Mouse (Mus musculus): ENCODE data around the gene Birc3. TPM values are rescaled to one million over a fixed set of nuclear protein-coding genes. Genes with fewer than 3 reads are reported as not detected.
A peak's percentile ranks its signal among the peaks of the same experiment; 100 is the strongest.

The Birc3 gene
- polyA plus RNA-seq, 1 experiment from 2014 or later: 3.5 TPM

- under 1% methylated on average over 62 of the region's 68 CpGs for WGBS
- H3K4me1 ChIP-seq (replicated peaks; ENCODE audit: control insufficient read depth, insufficient read depth, low read length): no peaks in the 10 kb centered on the region
These were observed 35.8 kb downstream of the Birc3 start, which contains the start of gene Birc2 for GRCm38 (mm10) chr9:7836905-7837805. Birc2 (minus strand) TSS chr9:7837064.

GRCm38 (mm10) chr9:7836331-7836730 is 36.7 kb downstream of the Birc3 start:
- H3K9ac ChIP-seq (ENCODE audit: low read depth, low read length): peak overlapping the region; percentile 90
- 1% methylated on average over 16 of the region's 16 CpGs for WGBS

More at GRCm38 (mm10) chr9:7836905-7837805, 35.8 kb downstream of the Birc3 start, which contains the start of gene Birc2:
- peak; percentile 98 for ATAC-seq (ENCODE audit: low FRiP score)
- DNase-seq (ENCODE audit: low spot score): peak; percentile 98
- Histone ChIP-seq H3K9me3 (ENCODE audit: control insufficient read depth, low read length) (no peaks in the 10 kb centered on the region), H3K36me3 (ENCODE audit: control insufficient read depth, insufficient read depth, low read length) (no peaks in the 10 kb centered on the region), H3K27ac (ENCODE audit: low read depth, low read length) (peak within 1 kb of the TSS; percentile 98), H3K9ac (ENCODE audit: low read depth, low read length) (peak within 1 kb of the TSS; percentile 90), H3K27me3 (ENCODE audit: control insufficient read depth, insufficient read depth, low read length) (no peaks in the 10 kb centered on the region), H3K4me3 (ENCODE audit: low read depth, low read length) (peak within 1 kb of the TSS; percentile 63), H3K4me2 (replicated peaks; ENCODE audit: low read depth, low read length) (peak within 1 kb of the TSS; percentile 67)

DNA sequence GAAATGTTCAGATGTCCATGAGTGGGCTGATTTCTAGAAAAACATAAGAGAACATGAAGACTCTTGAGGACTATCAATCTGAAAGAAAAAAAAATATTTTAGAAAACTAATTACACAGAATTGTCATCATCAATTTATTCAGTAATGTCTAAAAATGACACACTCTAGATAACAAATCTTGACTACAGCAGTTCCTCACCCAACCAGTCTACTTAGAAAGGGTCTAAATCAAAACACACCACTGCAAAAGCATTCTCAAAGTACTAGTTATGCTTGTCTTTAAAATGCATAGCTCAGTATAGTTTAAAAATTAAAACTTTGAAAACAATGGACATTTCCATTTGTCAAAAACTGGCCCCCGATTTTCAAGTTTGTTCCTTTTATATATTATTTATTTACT is 37.7 kb downstream of the Birc3 start:
- WGBS: 86% methylated on average over 1 of the region's 1 CpGs
- Histone ChIP-seq H3K9ac (ENCODE audit: low read depth, low read length) (no peak overlapping the region), H3K4me1 (replicated peaks; ENCODE audit: control insufficient read depth, insufficient read depth, low read length) (no peaks in the 10 kb centered on the region), H3K27me3 (ENCODE audit: control insufficient read depth, insufficient read depth, low read length) (no peaks in the 10 kb centered on the region), H3K4me3 (ENCODE audit: low read depth, low read length) (no peak overlapping the region), H3K27ac (ENCODE audit: low read depth, low read length) (no peak overlapping the region), H3K36me3 (ENCODE audit: control insufficient read depth, insufficient read depth, low read length) (no peaks in the 10 kb centered on the region), H3K4me2 (replicated peaks; ENCODE audit: low read depth, low read length) (no peak overlapping the region), H3K9me3 (ENCODE audit: control insufficient read depth, low read length) (no peaks in the 10 kb centered on the region)
- ATAC-seq (ENCODE audit: low FRiP score): no peak
- no peak for DNase-seq (ENCODE audit: low spot score)

More at GRCm38 (mm10) chr9:7836331-7836730, 36.7 kb downstream of the Birc3 start:
- DNase-seq (ENCODE audit: low spot score) (peak; percentile 73), ATAC-seq (ENCODE audit: low FRiP score) (peak; percentile 58)
- Histone ChIP-seq H3K9me3 (ENCODE audit: control insufficient read depth, low read length) (no peaks in the 10 kb centered on the region), H3K4me2 (replicated peaks; ENCODE audit: low read depth, low read length) (peak overlapping the region; percentile 67), H3K36me3 (ENCODE audit: control insufficient read depth, insufficient read depth, low read length) (no peaks in the 10 kb centered on the region), H3K4me3 (ENCODE audit: low read depth, low read length) (peak overlapping the region; percentile 63), H3K27me3 (ENCODE audit: control insufficient read depth, insufficient read depth, low read length) (no peaks in the 10 kb centered on the region), H3K27ac (ENCODE audit: low read depth, low read length) (peak overlapping the region; percentile 98), H3K4me1 (replicated peaks; ENCODE audit: control insufficient read depth, insufficient read depth, low read length) (no peaks in the 10 kb centered on the region)

DNA sequence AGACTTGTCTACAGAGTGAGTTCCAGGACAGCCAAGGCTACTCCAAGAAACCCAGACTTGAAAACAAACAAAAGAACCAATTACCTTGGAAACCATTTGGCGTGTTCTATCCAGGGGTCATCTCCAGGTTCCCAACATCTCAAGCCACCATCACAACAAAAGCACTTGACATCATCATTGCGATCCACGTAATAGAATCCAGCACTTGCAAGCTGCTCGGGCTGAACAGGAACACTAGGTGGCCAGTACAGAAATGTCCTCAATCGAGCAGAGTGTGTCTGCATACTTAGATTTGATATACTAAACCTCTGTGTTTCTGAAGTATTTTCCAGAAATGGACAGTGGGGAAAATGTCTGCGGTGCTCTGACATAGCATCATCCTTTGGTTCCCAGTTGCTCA is 39.6 kb downstream of the Birc3 start:
- H3K4me3 ChIP-seq (ENCODE audit: low read depth, low read length): no peak overlapping the region
- 85% methylated on average over 6 of the region's 6 CpGs for WGBS
- H3K4me2 ChIP-seq (replicated peaks; ENCODE audit: low read depth, low read length): no peak overlapping the region
- no peak for ATAC-seq (ENCODE audit: low FRiP score)
- no peak overlapping the region for H3K9ac ChIP-seq (ENCODE audit: low read depth, low read length)
- H3K27me3 ChIP-seq (ENCODE audit: control insufficient read depth, insufficient read depth, low read length): no peaks in the 10 kb centered on the region
- no peaks in the 10 kb centered on the region for H3K36me3 ChIP-seq (ENCODE audit: control insufficient read depth, insufficient read depth, low read length)
- H3K27ac ChIP-seq (ENCODE audit: low read depth, low read length): no peak overlapping the region
- no peaks in the 10 kb centered on the region for H3K4me1 ChIP-seq (replicated peaks; ENCODE audit: control insufficient read depth, insufficient read depth, low read length)
- no peak for DNase-seq (ENCODE audit: low spot score)
- no peaks in the 10 kb centered on the region for H3K9me3 ChIP-seq (ENCODE audit: control insufficient read depth, low read length)

- no peak for ATAC-seq (ENCODE audit: low FRiP score)
- no peak for DNase-seq (ENCODE audit: low spot score)
- Histone ChIP-seq H3K4me2 (replicated peaks; ENCODE audit: low read depth, low read length) (no peak overlapping the region), H3K27me3 (ENCODE audit: control insufficient read depth, insufficient read depth, low read length) (no peaks in the 10 kb centered on the region), H3K9ac (ENCODE audit: low read depth, low read length) (no peak overlapping the region), H3K9me3 (ENCODE audit: control insufficient read depth, low read length) (no peaks in the 10 kb centered on the region), H3K36me3 (ENCODE audit: control insufficient read depth, insufficient read depth, low read length) (no peaks in the 10 kb centered on the region), H3K4me1 (replicated peaks; ENCODE audit: control insufficient read depth, insufficient read depth, low read length) (no peaks in the 10 kb centered on the region), H3K27ac (ENCODE audit: low read depth, low read length) (no peak overlapping the region), H3K4me3 (ENCODE audit: low read depth, low read length) (no peak overlapping the region)
- WGBS: 89% methylated on average over 9 of the region's 9 CpGs
These were observed 43.2 kb downstream of the Birc3 start for GRCm38 (mm10) chr9:7829531-7830528.

DNA sequence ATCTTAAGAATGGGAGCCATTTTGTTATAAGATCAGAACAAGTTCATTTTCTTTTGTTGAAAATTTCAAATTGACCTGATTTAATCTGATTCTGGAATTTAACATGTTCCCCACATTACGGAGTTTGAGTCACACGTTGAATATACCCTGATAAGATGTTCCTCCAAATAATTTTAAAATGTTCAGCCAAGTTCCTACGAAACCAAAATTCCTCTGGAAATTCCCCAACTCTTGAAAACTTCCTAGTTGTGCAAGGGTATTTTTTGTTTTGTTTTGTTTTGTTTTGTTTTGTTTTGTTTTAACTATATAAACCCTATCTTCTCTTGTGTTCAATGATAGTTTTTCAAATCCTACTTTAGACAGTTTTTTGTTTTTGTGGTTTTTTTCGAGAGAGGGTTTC is 44.3 kb downstream of the Birc3 start:
- H3K4me3 ChIP-seq (ENCODE audit: low read depth, low read length): no peak overlapping the region
- no peaks in the 10 kb centered on the region for H3K27me3 ChIP-seq (ENCODE audit: control insufficient read depth, insufficient read depth, low read length)
- H3K9ac ChIP-seq (ENCODE audit: low read depth, low read length): no peak overlapping the region
- no peaks in the 10 kb centered on the region for H3K9me3 ChIP-seq (ENCODE audit: control insufficient read depth, low read length)
- 93% methylated on average over 4 of the region's 4 CpGs for WGBS
- ATAC-seq (ENCODE audit: low FRiP score): no peak
- no peaks in the 10 kb centered on the region for H3K4me1 ChIP-seq (replicated peaks; ENCODE audit: control insufficient read depth, insufficient read depth, low read length)
- no peak overlapping the region for H3K27ac ChIP-seq (ENCODE audit: low read depth, low read length)
- no peak for DNase-seq (ENCODE audit: low spot score)
- no peak overlapping the region for H3K4me2 ChIP-seq (replicated peaks; ENCODE audit: low read depth, low read length)
- no peaks in the 10 kb centered on the region for H3K36me3 ChIP-seq (ENCODE audit: control insufficient read depth, insufficient read depth, low read length)

DNA sequence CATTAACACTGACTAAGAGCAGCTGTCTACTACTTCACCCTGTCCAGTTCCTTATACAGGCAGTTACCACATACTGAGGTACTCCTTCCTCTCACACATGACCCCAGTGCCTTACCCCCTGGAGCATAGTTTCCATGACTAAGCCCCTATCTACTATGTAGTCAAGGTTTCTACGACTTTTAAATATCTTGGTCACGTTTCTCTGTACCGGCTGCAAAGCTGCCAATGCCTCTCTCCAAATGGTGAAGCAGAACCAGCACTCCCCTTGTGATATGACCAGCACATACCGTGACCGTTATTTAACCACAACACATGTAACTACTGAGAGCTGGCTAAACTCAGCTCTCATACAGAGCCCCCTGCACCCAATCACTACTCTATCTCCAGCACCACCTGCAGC is 48.1 kb downstream of the Birc3 start:
- no peaks in the 10 kb centered on the region for H3K9me3 ChIP-seq (ENCODE audit: control insufficient read depth, low read length)
- DNase-seq (ENCODE audit: low spot score): no peak
- H3K9ac ChIP-seq (ENCODE audit: low read depth, low read length): no peak overlapping the region
- no peaks in the 10 kb centered on the region for H3K27me3 ChIP-seq (ENCODE audit: control insufficient read depth, insufficient read depth, low read length)
- ATAC-seq (ENCODE audit: low FRiP score): no peak
- 0 out of 2 replicates have a peak, but pooled peaks cover 3% of the 10 kb centered on the region for H3K36me3 ChIP-seq (ENCODE audit: control insufficient read depth, insufficient read depth, low read length)
- WGBS: 89% methylated on average over 5 of the region's 5 CpGs
- no peaks in the 10 kb centered on the region for H3K4me1 ChIP-seq (replicated peaks; ENCODE audit: control insufficient read depth, insufficient read depth, low read length)
- H3K4me3 ChIP-seq (ENCODE audit: low read depth, low read length): no peak overlapping the region
- H3K27ac ChIP-seq (ENCODE audit: low read depth, low read length): no peak overlapping the region
- no peak overlapping the region for H3K4me2 ChIP-seq (replicated peaks; ENCODE audit: low read depth, low read length)

DNA sequence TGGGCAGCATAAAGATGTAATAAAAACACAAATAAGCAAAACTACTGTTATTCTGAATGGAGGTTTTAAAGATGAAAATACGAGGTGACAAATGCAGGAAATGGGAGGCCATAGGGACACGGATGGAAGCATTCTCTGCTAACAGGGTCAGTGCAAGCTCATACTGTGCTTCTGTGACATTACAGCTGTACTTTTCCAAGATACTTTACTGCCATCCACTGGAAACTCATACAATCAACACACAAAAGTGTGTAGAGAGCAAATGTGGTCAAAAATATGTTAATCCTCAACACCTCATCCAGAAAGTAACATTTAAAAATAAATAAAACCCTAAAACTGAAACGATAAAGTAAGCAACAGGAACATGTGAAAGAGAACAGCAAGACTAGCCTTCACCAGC is 50.2 kb downstream of the Birc3 start:
- no peaks in the 10 kb centered on the region for H3K4me1 ChIP-seq (replicated peaks; ENCODE audit: control insufficient read depth, insufficient read depth, low read length)
- H3K27ac ChIP-seq (ENCODE audit: low read depth, low read length): no peak overlapping the region
- H3K9ac ChIP-seq (ENCODE audit: low read depth, low read length): no peak overlapping the region
- no peak for DNase-seq (ENCODE audit: low spot score)
- no peak overlapping the region for H3K4me2 ChIP-seq (replicated peaks; ENCODE audit: low read depth, low read length)
- H3K36me3 ChIP-seq (ENCODE audit: control insufficient read depth, insufficient read depth, low read length): peaks cover 9% of the 10 kb centered on the region; the same call in 1 of the 2 replicates
- H3K4me3 ChIP-seq (ENCODE audit: low read depth, low read length): no peak overlapping the region
- 89% methylated on average over 3 of the region's 3 CpGs for WGBS
- no peak for ATAC-seq (ENCODE audit: low FRiP score)
- H3K9me3 ChIP-seq (ENCODE audit: control insufficient read depth, low read length): no peaks in the 10 kb centered on the region
- no peaks in the 10 kb centered on the region for H3K27me3 ChIP-seq (ENCODE audit: control insufficient read depth, insufficient read depth, low read length)

Data from hindbrain, embryonic 11.5 days (tissue).